Mouse (Mus musculus): ENCODE data around the gene Mslnl. TPM values are rescaled to one million over a fixed set of nuclear protein-coding genes. Genes with fewer than 3 reads are reported as not detected.

The Mslnl gene
- polyA plus RNA-seq, 1 experiment, result not detected

GRCm38 (mm10) chr17:25756378-25757242 is 20.8 kb downstream of the Mslnl start:
- TF ChIP-seq CTCF (IDR thresholded peaks at IDR 0.05; ENCODE audit: borderline replicate concordance, insufficient read depth, low read length), result no peak
- no peak for TF ChIP-seq POLR2A (IDR thresholded peaks at IDR 0.05; ENCODE audit: low read depth, low read length)
- Histone ChIP-seq H3K27ac (ENCODE audit: insufficient read depth, low read length) (peak overlapping the region; percentile 76), H3K4me1 (ENCODE audit: control insufficient read depth, insufficient read depth, low read length) (peaks cover 15% of the 10 kb centered on the region), H3K4me3 (ENCODE audit: insufficient read depth, low read length) (no peak overlapping the region)

GRCm38 (mm10) chr17:25757691-25758090 is 21.8 kb downstream of the Mslnl start:
- H3K4me3 ChIP-seq (ENCODE audit: insufficient read depth, low read length), result no peak overlapping the region
- H3K4me1 ChIP-seq (ENCODE audit: control insufficient read depth, insufficient read depth, low read length), result peaks cover 15% of the 10 kb centered on the region
- peak overlapping the region; percentile 76; the same call in 1 of the 2 replicates for H3K27ac ChIP-seq (ENCODE audit: insufficient read depth, low read length)
- TF ChIP-seq CTCF (IDR thresholded peaks at IDR 0.05; ENCODE audit: borderline replicate concordance, insufficient read depth, low read length) (no peak), POLR2A (IDR thresholded peaks at IDR 0.05; ENCODE audit: low read depth, low read length) (no peak)

- H3K4me3 ChIP-seq (ENCODE audit: insufficient read depth, low read length), result no peak overlapping the region
- TF ChIP-seq CTCF (IDR thresholded peaks at IDR 0.05; ENCODE audit: borderline replicate concordance, insufficient read depth, low read length) (no peak), POLR2A (IDR thresholded peaks at IDR 0.05; ENCODE audit: low read depth, low read length) (no peak)
- peaks cover 15% of the 10 kb centered on the region for H3K4me1 ChIP-seq (ENCODE audit: control insufficient read depth, insufficient read depth, low read length)
- H3K27ac ChIP-seq (ENCODE audit: insufficient read depth, low read length), result no peak overlapping the region
These were observed 24.3 kb downstream of the Mslnl start for GRCm38 (mm10) chr17:25760148-25760547.

DNA sequence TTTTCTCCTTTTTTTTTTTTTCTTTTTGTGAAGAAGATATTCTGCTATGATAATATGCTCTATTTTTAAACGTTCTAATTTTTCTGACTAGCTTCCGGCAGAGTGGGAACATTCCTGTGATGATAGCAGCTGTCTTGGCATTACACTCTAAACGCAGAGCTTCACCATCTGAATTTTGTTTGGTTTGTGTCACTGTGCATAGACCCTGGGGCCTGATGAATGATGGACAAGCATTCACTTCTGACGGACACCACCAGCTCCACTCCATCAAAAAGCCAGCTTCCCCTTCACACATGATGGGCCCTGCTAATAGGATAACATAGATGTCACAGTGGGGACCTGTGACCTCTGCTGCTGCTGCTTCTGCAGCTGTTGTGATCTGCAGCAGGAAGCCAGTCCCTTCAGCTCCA is 25.7 kb downstream of the Mslnl start:
- Histone ChIP-seq H3K27ac (ENCODE audit: insufficient read depth, low read length) (no peak overlapping the region), H3K4me3 (ENCODE audit: insufficient read depth, low read length) (no peak overlapping the region), H3K4me1 (ENCODE audit: control insufficient read depth, insufficient read depth, low read length) (peaks cover 7% of the 10 kb centered on the region)
- TF ChIP-seq CTCF (IDR thresholded peaks at IDR 0.05; ENCODE audit: borderline replicate concordance, insufficient read depth, low read length) (no peak), POLR2A (IDR thresholded peaks at IDR 0.05; ENCODE audit: low read depth, low read length) (no peak)

DNA sequence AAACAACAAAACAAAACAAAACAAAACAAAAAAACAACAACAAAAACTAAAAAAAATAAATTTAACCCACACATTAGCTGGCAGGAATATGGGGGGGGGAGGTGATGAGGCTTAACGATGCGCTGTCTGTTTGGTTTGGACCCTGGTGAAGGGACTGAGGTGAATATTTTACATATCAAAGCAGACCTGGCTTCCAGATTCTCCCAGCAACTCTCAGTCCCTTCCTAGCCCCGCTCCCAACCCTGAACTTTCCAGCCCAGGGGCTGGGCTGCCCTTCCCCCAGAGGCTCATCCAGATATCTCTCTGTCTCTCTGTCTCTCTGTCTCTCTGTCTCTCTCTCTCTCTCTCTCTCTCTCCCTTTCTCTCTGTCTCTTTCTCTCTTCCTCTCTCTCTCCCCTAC is 26.7 kb downstream of the Mslnl start:
- H3K27ac ChIP-seq (ENCODE audit: insufficient read depth, low read length), result no peak overlapping the region
- TF ChIP-seq CTCF (IDR thresholded peaks at IDR 0.05; ENCODE audit: borderline replicate concordance, insufficient read depth, low read length) (no peak), POLR2A (IDR thresholded peaks at IDR 0.05; ENCODE audit: low read depth, low read length) (no peak)
- H3K4me3 ChIP-seq (ENCODE audit: insufficient read depth, low read length), result no peak overlapping the region
- H3K4me1 ChIP-seq (ENCODE audit: control insufficient read depth, insufficient read depth, low read length), result no peaks in the 10 kb centered on the region

DNA sequence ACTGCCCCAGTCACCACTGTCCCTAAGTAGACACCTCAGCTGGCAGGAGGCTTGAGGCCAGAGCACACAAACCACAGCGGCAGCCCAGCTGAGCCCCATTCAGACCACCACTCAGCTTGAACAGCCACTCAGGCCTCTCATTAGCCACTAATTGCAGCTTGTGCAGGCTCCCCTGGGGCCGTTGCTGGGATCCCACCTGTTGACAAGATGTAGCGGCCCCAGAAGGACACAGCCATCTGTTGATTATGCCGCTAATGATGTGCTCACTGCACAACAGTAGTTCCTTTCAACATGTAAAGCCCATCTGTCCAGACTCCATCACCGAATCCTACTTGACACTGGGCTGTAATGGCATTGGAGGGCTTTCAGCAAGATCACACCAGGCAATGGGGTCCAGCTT is 30.0 kb downstream of the Mslnl start:
- H3K27ac ChIP-seq (ENCODE audit: insufficient read depth, low read length), result no peak overlapping the region

DNA sequence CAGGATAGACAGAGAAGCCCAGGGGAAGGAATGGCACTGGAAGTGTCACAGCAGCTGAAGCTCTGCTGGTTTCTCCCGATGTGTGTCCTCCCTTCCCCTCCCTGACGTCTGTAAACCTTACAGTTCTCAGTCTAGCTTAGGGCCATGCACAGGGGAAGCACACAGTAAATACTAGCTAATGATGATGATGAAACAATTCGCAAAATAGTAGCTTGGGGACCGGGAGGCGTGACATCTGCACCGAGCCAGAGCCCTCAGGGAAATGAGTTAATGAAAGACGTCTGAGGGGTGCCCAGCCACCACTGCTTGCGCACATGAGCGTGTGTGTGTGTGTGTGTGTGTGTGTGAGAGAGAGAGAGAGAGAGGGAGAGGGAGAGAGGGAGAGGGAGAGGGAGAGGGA is 33.5 kb downstream of the Mslnl start:
- H3K4me1 ChIP-seq (ENCODE audit: control insufficient read depth, insufficient read depth, low read length), result no peaks in the 10 kb centered on the region
- no peak for TF ChIP-seq POLR2A (IDR thresholded peaks at IDR 0.05; ENCODE audit: low read depth, low read length)
- no peak for TF ChIP-seq CTCF (IDR thresholded peaks at IDR 0.05; ENCODE audit: borderline replicate concordance, insufficient read depth, low read length)
- H3K27ac ChIP-seq (ENCODE audit: insufficient read depth, low read length), result no peak overlapping the region
- H3K4me3 ChIP-seq (ENCODE audit: insufficient read depth, low read length), result no peak overlapping the region

More for the DNA sequence above, 30.0 kb downstream of the Mslnl start:
- H3K4me1 ChIP-seq (ENCODE audit: control insufficient read depth, insufficient read depth, low read length), result no peaks in the 10 kb centered on the region
- no peak overlapping the region for H3K4me3 ChIP-seq (ENCODE audit: insufficient read depth, low read length)
- no peak for TF ChIP-seq CTCF (IDR thresholded peaks at IDR 0.05; ENCODE audit: borderline replicate concordance, insufficient read depth, low read length)
- no peak for TF ChIP-seq POLR2A (IDR thresholded peaks at IDR 0.05; ENCODE audit: low read depth, low read length)

- Histone ChIP-seq H3K4me3 (ENCODE audit: insufficient read depth, low read length) (peak within 1 kb of the TSS; percentile 62), H3K4me1 (ENCODE audit: control insufficient read depth, insufficient read depth, low read length) (no peaks in the 10 kb centered on the region), H3K27ac (ENCODE audit: insufficient read depth, low read length) (no peak within 1 kb of the TSS)
- TF ChIP-seq CTCF (IDR thresholded peaks at IDR 0.05; ENCODE audit: borderline replicate concordance, insufficient read depth, low read length) (peak; percentile 90), POLR2A (IDR thresholded peaks at IDR 0.05; ENCODE audit: low read depth, low read length) (peak; percentile 88)
These were observed 37.8 kb downstream of the Mslnl start, which contains the start of gene Narfl for GRCm38 (mm10) chr17:25773549-25774120. TSS of gene Narfl (plus strand) at chr17:25773776.

GRCm38 (mm10) chr17:25775318-25776062 is 39.6 kb downstream of the Mslnl start:
- TF ChIP-seq POLR2A (IDR thresholded peaks at IDR 0.05; ENCODE audit: low read depth, low read length) (no peak), CTCF (IDR thresholded peaks at IDR 0.05; ENCODE audit: borderline replicate concordance, insufficient read depth, low read length) (no peak)
- no peak overlapping the region for H3K4me3 ChIP-seq (ENCODE audit: insufficient read depth, low read length)
- no peaks in the 10 kb centered on the region for H3K4me1 ChIP-seq (ENCODE audit: control insufficient read depth, insufficient read depth, low read length)
- H3K27ac ChIP-seq (ENCODE audit: insufficient read depth, low read length), result no peak overlapping the region
